Mouse (Mus musculus) CH12F3 (cell line): ENCODE results near the gene Mcfd2.

ENCODE experiments used
- in situ Hi-C: fragments of 300-500 bp; cut with MboI; formaldehyde crosslinking; loops from 2 replicates; pipeline ENCODE4 v1.14.3; 2020; ENCODE audit warnings: low sequenced_read_pairs

Gene Mcfd2

GRCm38 (mm10) chr17:87246103-87246502 lies 19.6 kb downstream of the Mcfd2 start:
- in situ Hi-C loops, result loop anchor here (5.0 kb wide), 1 partner anchor 204 kb away; no protein-coding TSS in a partner anchor

- in situ Hi-C loops, result no loop called here
These were observed 27.9 kb downstream of the Mcfd2 start for GRCm38 (mm10) chr17:87237826-87238225.

- in situ Hi-C loops, result no loop called here
These were observed 28.7 kb downstream of the Mcfd2 start for GRCm38 (mm10) chr17:87236725-87237650.

- in situ Hi-C loops, result no loop called here
These were observed 30.7 kb downstream of the Mcfd2 start for GRCm38 (mm10) chr17:87235019-87235418.

- in situ Hi-C loops, result no loop called here
These were observed 37.9 kb downstream of the Mcfd2 start for GRCm38 (mm10) chr17:87227878-87228277.

- in situ Hi-C loops, result no loop called here
These were observed 39.6 kb downstream of the Mcfd2 start for GRCm38 (mm10) chr17:87226079-87226640.

GRCm38 (mm10) chr17:87225384-87225783 lies 40.4 kb downstream of the Mcfd2 start:
- in situ Hi-C loops, result no loop called here

- in situ Hi-C loops, result no loop called here
These were observed 41.3 kb downstream of the Mcfd2 start for GRCm38 (mm10) chr17:87224461-87224860.

GRCm38 (mm10) chr17:87219456-87219855 lies 46.3 kb downstream of the Mcfd2 start:
- in situ Hi-C loops, result no loop called here

GRCm38 (mm10) chr17:87214523-87214922 lies 51.2 kb downstream of the Mcfd2 start:
- in situ Hi-C loops, result no loop called here

- in situ Hi-C loops, result no loop called here
These were observed 55.2 kb downstream of the Mcfd2 start for GRCm38 (mm10) chr17:87210525-87210924.

GRCm38 (mm10) chr17:87206885-87207284 lies 58.9 kb downstream of the Mcfd2 start:
- in situ Hi-C loops, result no loop called here
